Mouse (Mus musculus) splenic B cell, adult 2 months (primary cell): ENCODE measurements at regions not wholly inside any gene's neighbourhood (a gene's known extent, or its start where the extent isn't known, plus 50 kb on each side); places are given as distances from the start of the nearest gene placed in this dataset.

Experiments used
- DNase-seq: peaks from one replicate; pipeline ENCODE4 v3.0.0-alpha.2; 2011; ENCODE audit warnings: low read depth, low spot score
- H3K27me3 ChIP-seq: 2 replicates; pipeline ENCODE4 v1.6.1; 2012; ENCODE audit warnings: mild to moderate bottlenecking, low read length, moderate library complexity, mixed read lengths; ENCODE audit not compliant: control insufficient read depth, poor library complexity, insufficient read depth, severe bottlenecking
- H3K36me3 ChIP-seq: 2 replicates; pipeline ENCODE4 v1.6.1; 2012; ENCODE audit warnings: mild to moderate bottlenecking, low read length, moderate library complexity, mixed read lengths; ENCODE audit not compliant: control insufficient read depth, poor library complexity, insufficient read depth, severe bottlenecking

DNA sequence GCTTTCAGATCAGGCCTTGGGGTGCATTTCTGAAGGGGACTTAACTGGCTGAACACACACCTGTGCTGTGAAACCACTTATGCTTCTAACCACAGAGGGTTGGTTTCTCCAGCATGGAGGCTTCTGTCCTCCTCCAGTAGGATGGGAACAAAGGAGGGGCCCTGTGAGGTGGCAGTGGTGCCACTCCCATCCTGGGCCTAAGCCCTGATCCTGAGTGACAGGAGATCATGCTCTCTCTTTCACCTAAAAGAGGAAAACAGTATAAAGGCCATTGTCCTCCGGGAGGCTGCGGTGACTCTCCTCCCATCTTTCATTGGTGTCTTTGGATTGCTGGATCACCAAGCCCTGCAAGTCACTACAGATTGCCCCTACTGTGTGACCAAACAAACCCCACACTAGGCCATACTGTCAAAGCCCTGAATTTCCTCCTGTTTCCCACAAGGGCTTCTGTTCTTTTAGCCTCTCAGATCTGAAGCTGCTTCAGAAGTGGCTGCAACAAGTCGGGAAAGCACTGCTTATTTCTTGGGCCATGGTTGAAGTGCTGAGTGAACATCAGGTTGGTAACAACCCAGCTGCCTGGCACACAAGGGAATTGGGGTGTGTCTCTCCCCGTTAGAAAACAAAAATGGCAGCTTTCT, 175.4 kb upstream of the Camk1g start:
- DNase-seq: no peak
- Histone ChIP-seq H3K27me3 (no peaks in the 10 kb centered on the region), H3K36me3 (no peaks in the 10 kb centered on the region)

- Histone ChIP-seq H3K36me3 (no peaks in the 10 kb centered on the region), H3K27me3 (no peaks in the 10 kb centered on the region)
- no peak for DNase-seq
Observed at GRCm38 (mm10) chr1:193544804-193545203, 174.7 kb upstream of the Camk1g start.

- Histone ChIP-seq H3K27me3 (no peaks in the 10 kb centered on the region), H3K36me3 (no peaks in the 10 kb centered on the region)
- no peak for DNase-seq
Observed at GRCm38 (mm10) chr1:193543834-193544233, 173.7 kb upstream of the Camk1g start.

DNA sequence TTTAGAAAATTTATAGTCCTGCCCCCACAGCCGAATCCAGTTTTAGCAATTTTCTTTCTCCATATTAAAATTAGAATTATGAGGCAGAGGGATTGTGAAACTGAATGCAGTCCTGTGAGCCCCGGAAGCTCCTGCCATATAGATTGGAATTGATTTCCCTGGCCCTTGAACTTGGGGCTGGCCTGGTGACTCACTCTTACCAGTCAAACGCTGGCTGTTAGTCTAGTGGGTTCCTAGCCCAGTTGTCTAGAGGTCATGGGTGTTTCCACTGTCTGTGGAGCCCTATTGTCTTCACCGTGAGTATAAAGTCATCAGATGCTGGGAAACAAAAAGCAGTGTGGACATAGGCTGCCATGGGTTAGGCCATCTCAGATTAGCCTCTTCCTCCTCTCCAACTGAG, 173.2 kb upstream of the Camk1g start:
- H3K36me3 ChIP-seq: no peaks in the 10 kb centered on the region
- no peak for DNase-seq
- H3K27me3 ChIP-seq: no peaks in the 10 kb centered on the region

- no peak for DNase-seq
- H3K27me3 ChIP-seq: no peaks in the 10 kb centered on the region
Observed at GRCm38 (mm10) chr1:193541934-193542580, 172.0 kb upstream of the Camk1g start.

DNA sequence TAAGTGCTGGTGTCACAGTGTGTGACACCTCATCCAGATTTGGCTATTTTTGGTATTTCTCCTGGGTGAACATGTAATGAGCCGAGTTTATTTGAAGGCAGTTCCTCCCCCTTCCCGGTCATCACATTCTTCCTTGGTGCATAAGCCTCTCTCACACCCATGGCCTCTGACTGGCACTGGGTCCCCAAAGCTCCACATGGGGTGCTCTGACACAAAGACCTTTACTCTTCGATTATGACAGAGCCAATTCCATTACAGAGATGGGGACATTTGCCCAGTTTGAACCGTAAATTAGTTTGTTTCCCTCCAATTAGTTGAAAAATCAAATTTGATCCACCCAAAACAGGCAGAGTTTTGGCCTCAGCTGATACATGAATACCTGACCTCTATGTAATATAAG, 171.2 kb upstream of the Camk1g start:
- no peaks in the 10 kb centered on the region for H3K36me3 ChIP-seq
- DNase-seq: no peak
- H3K27me3 ChIP-seq: no peaks in the 10 kb centered on the region

More at GRCm38 (mm10) chr1:193541934-193542580, 172.0 kb upstream of the Camk1g start:
- H3K36me3 ChIP-seq: no peaks in the 10 kb centered on the region

DNA sequence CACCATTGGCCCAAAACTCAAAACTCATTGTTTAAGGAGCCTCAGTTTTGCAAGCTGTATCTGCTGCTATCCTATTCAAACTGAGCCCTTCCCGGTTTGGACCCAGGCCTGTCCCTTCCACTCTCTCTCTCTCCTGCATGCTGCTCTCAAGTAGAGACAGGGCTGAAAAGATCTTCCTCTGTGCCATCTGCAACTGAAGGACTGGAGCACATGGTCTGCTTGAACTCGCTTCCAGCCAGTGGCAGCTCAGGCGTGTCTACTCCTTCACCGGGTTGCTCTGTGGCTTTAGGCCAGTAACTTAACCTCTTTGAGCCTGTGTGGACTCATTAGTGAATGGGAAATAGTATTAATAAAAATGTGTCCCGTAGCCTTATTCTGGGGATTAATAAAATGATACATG, 170.4 kb upstream of the Camk1g start:
- DNase-seq: no peak
- Histone ChIP-seq H3K27me3 (no peaks in the 10 kb centered on the region), H3K36me3 (no peaks in the 10 kb centered on the region)

DNA sequence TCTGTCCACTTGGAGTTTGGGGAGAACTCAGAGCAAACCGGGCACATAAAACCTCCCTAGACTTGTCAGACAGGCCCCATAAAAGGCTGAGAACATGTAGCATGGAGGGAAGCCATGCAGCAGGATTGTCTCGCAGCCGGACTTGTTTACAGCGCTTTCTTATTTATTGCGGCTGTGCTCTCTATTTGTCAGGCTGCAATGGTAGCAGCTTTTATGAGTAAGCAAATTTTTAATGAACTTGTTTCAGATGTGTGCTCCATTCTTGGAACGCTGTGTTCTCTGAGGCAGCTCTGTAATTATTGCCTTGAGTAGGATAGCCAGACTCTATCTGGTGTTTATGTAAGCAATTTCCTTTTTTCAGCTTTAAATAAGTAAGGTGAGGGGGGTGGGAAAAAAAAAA, 169.2 kb upstream of the Camk1g start:
- H3K36me3 ChIP-seq: no peaks in the 10 kb centered on the region
- DNase-seq: no peak

DNA sequence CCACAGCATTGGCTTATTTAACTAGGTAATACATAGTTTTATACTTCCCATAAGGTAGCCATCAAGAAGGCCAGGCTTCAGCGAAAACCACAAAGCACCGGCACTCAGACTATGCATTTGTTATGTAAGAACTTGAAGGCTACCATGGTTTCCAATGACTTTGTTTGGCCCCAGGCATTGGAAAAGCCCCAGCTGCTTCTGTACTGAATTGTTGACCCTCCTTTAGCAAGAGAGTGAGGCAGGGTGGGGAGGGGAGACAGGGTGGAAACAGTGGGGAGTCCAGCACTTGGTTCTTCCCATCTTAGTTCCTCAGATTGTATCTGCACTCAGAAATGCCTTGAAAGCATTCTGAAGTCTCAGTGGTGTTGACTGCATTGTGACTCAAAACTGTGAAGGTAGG, 168.3 kb upstream of the Camk1g start:
- no peaks in the 10 kb centered on the region for H3K36me3 ChIP-seq
- no peaks in the 10 kb centered on the region for H3K27me3 ChIP-seq
- no peak for DNase-seq

More for the DNA sequence above, 169.2 kb upstream of the Camk1g start:
- H3K27me3 ChIP-seq: no peaks in the 10 kb centered on the region

- H3K36me3 ChIP-seq: no peaks in the 10 kb centered on the region
- H3K27me3 ChIP-seq: no peaks in the 10 kb centered on the region
- DNase-seq: no peak
Observed at GRCm38 (mm10) chr1:193537616-193538015, 167.5 kb upstream of the Camk1g start.

DNA sequence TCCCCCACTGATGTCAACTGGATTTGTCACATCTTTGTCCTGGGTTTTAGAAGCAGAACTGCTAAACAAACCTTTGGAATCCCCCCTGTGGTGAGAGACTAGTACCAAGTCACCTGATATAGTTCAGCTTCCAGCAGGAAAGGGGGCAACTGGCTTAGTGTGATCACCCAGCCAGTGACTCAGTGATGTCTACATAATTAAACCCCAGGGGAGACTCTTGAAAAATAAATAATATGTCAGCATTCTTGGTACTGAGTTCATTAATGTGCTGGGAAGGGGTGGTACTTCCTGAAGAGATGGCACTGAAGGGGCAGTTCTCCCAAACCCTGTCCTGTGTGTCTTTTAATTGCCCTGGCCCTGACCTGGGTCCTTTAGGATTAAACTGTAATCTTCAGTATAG, 166.5 kb upstream of the Camk1g start:
- DNase-seq: no peak
- Histone ChIP-seq H3K27me3 (no peaks in the 10 kb centered on the region), H3K36me3 (no peaks in the 10 kb centered on the region)

GRCm38 (mm10) chr1:193534449-193534848, 164.4 kb upstream of the Camk1g start:
- no peaks in the 10 kb centered on the region for H3K27me3 ChIP-seq
- H3K36me3 ChIP-seq: no peaks in the 10 kb centered on the region
- no peak for DNase-seq

DNA sequence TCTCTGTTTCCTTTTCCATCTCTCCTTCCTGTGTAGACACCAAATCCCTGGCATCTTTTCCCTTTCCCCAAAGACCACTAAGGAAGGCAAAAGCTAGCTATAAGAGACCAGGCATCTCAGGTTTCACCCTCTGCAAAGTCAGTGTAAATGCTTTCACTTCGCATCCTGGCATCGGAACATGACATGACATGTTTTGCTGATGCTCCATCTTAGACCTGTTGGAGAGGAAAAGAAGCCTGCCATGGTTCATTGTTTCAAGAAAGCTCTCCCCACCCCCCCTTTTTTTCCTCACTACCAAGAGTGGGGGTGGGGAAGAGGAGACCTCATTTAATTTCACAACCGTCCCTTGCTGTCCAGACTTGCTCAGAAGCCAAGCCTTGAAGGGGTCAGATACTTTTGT, 156.4 kb upstream of the Camk1g start:
- DNase-seq: no peak
- Histone ChIP-seq H3K27me3 (no peaks in the 10 kb centered on the region), H3K36me3 (no peaks in the 10 kb centered on the region)

DNA sequence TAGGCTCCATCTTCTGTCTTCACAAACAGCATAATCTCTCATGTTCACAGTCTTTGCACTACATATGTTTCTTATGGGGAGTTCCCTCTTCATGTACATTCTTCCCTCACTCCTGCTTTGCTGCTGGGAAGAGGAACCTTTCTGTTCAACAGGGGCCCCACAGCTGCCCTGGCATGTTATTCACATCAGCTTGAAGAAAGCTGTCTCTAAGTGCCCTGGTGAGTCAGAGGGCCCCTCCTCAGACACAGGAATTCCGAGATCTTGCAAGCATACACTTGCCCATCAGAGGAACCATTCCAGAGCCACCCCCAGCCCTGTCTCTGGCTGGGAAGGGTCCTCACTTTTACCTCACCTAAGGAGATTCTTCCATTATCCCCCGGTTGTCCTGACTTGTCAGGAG, 151.9 kb upstream of the Camk1g start:
- Histone ChIP-seq H3K36me3 (no peaks in the 10 kb centered on the region), H3K27me3 (no peaks in the 10 kb centered on the region)
- no peak for DNase-seq

DNA sequence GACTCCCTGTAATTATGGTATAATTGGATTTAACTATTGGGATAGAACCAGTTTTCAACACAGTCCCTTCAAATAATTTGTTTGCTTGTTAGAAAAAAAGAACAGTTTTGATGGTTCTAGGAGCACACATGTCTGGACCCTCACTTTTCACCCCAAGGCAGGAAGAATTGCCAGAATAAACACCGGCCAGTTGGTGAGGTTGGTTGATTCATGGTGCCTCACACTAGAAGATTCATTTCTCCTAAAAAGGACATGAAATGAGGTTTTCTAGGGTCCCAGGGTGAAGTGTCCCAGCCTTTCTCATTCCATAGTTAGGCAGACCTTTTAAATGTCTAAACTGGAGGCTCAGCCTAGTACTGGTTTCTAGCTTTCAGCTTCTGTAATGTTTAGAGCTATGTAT, 148.7 kb upstream of the Camk1g start:
- H3K27me3 ChIP-seq: no peaks in the 10 kb centered on the region
- no peak for DNase-seq
- H3K36me3 ChIP-seq: no peaks in the 10 kb centered on the region

- no peaks in the 10 kb centered on the region for H3K36me3 ChIP-seq
- DNase-seq: no peak
- no peaks in the 10 kb centered on the region for H3K27me3 ChIP-seq
Observed at GRCm38 (mm10) chr1:193517968-193518367, 147.9 kb upstream of the Camk1g start.
